Mouse (Mus musculus) left cerebral cortex, adult 2 months (tissue): ENCODE results near the gene AI837181. TPM values are rescaled to one million over a fixed set of nuclear protein-coding genes. Genes with fewer than 3 reads are reported as not detected.

Experiments
- DNase-seq, 2 experiments: peaks; one replicate each; pipeline ENCODE4 v3.0.0; 2021 to 2022; ENCODE audit warnings: low spot score in 2 of 2, mixed read lengths in 1 of 2; ENCODE audit errors: extremely low spot score in 1 of 2
- H3K27ac ChIP-seq: fragments of 200-600 bp; 2 replicates; pipeline ENCODE4 v1.8.1; 2022
- H3K4me3 ChIP-seq: fragments of 200-600 bp; 2 replicates; pipeline ENCODE4 v1.8.1; 2022
- CTCF ChIP-seq: fragments of 200-600 bp; IDR thresholded peaks from 2 replicates; pipeline ENCODE4 v1.8.1; 2022; ENCODE audit warnings: antibody characterized with exemption, mild to moderate bottlenecking, moderate library complexity
- intact Hi-C: fragments of 180-260 bp; cut with DNase I; formaldehyde crosslinking; loops from one replicate; pipeline ENCODE4 v1.15.1; 2025
- total RNA-seq, 2 experiments: library from RNA; stranded (reverse); gene quantifications; 2 replicates each; pipeline ENCODE4 v1.2.3; 2021

AI837181 gene
- total RNA-seq, 2 experiments from 2014 or later: 68.0 to 74.1 TPM

DNA sequence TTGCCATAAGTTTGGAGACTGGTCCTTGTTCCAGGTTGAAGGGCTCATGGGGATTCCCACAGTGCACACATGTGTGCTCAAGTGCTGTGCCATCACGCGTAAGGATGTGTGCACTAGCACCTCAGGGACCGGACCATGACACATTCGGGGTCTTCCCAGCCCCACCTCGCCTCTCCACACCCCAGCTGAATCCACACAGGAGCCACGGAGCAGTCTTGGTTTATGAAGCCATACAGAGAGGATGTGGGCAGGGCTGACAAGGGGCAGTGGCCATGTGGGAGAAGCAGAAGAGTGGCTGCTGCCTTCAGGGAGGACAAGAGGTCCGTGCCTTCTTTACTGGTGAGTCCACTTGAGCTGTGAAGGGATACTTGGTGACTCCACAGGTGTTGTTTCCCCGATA is 40.1 kb downstream of the AI837181 start:
- intact Hi-C loops: no loop called here
- no peak for DNase-seq
- no peak for TF ChIP-seq CTCF
- no peak overlapping the region for H3K4me3 ChIP-seq
- no peak overlapping the region; the same call in 1 of the 2 replicates for H3K27ac ChIP-seq

DNA sequence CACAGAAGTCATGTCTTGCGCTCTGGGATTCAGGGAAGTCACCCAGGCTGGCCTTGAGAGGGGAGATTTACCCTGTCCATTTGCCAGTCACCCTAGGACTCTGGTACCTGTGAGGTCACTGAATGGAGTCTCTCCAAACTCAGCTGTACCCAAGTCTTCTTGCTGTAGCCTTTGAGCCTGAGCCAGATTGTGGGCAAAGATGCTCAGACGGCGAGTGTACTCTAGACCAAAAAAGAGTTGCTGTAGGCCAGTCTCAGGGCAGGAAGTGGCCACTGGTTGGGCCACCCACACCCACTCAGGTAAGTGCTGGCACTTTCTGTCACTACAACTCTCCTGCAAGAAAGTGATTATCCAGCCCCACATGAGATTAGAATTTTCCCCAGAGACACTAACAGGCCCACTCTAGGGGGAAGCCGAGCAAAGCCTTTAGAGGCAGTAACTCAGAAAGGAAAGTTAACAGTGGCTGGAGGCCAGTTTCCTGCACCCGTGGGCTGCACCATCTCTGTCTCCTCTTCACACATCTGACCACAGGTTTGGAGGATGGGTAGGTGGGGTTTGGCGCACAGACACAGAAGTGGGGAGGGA is 42.1 kb downstream of the AI837181 start:
- TF ChIP-seq CTCF: no peak
- H3K4me3 ChIP-seq: no peak overlapping the region
- no peak for DNase-seq
- no peak overlapping the region for H3K27ac ChIP-seq
- intact Hi-C loops: no loop called here

DNA sequence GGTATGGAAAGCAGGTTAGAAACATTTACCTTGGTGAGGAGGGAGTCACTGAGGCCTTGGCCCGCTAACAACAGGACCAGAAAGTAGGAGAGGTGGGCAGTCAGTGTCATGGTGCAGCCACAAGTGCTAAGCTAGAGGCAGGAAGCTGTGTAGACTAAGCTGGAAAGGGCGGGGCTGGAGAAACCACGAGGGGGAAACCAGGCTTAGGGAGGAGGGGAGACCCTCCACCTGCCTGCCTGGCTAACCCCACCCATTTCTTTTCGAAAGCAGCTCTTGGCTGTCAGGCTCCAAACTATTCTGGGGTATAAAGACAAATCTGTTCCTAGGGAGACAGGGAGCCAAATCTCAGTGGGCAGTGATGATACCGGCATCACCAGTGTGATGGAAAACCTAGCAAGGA is 43.4 kb downstream of the AI837181 start, which contains the start of gene Ctsw:
TSS of gene Ctsw (minus strand) at position 134 of the 400 bp plus-strand sequence.
- DNase-seq: no peak
- Histone ChIP-seq H3K4me3 (no peak within 1 kb of the TSS), H3K27ac (no peak within 1 kb of the TSS)
- no peak for TF ChIP-seq CTCF
- intact Hi-C loops: no loop called here

DNA sequence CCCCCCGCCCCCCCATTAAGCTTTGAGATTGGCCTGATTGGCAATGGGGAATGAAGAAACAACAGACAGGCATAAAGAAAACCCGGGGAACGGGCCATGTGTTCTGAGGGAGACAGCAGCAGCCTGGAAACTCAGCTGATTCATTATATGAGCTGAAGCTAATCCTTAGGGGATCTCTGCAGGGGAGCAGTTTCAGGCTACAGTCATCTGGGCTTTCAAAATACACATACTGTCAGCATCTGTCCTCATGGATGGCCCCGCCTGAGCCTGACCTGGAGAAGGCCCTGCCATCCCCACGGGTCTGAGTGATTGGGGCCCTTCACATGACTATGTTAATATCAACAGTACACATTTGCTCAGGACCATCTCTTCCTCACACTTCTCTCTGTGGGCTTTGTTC is 46.9 kb downstream of the AI837181 start:
- no peak for DNase-seq
- Histone ChIP-seq H3K27ac (no peak overlapping the region), H3K4me3 (no peak overlapping the region)
- intact Hi-C loops: no loop called here
- no peak for TF ChIP-seq CTCF

DNA sequence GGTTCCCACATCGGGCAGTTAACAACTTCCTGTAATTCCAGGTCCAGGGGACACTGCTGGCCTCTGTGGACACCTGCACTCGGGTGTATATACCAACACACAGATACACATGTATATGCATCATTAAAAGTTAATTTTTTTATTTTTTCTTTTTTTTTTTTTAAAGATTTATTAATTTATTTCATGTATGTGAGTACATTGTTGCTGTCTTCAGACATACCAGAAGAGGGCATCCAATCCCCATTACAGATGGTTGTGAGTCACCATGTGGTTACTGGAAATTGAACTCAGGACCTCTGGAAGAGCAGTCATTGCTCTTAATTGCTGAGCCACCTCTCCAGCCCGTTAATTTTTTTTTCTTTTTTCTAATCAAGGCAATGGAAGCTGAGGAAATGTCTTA is 47.9 kb downstream of the AI837181 start:
- peak; percentile 40 for TF ChIP-seq CTCF
- DNase-seq: no peak
- intact Hi-C loops: no loop called here
- H3K4me3 ChIP-seq: no peak overlapping the region
- H3K27ac ChIP-seq: no peak overlapping the region

DNA sequence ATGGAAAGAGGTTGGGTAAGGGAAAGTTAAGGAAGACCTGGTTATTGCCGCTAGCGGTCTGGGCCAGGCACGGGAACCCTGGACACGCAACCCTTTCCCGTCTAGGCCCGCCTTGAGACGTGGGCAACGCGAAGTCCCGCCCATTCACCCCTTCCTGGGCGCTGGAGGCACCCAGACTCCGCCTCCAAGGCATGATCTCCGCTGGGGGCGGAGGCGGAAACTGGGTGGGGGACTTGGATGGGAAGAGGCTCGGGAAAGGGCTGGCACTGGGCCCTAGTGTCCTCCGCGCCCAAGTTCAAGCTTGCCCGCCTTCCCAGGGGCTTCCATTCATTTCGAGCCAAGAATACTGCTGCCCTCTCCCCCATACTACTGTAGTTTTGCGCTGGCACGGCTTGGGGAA is 48.8 kb downstream of the AI837181 start, which contains the start of gene Efemp2:
TSS of gene Efemp2 (plus strand) at position 235 of the 400 bp plus-strand sequence.
- Histone ChIP-seq H3K27ac (peak within 1 kb of the TSS; percentile 63), H3K4me3 (peak within 1 kb of the TSS; percentile 53)
- TF ChIP-seq CTCF: no peak
- DNase-seq: peak; percentile 61 to 72
- intact Hi-C loops: no loop called here

DNA sequence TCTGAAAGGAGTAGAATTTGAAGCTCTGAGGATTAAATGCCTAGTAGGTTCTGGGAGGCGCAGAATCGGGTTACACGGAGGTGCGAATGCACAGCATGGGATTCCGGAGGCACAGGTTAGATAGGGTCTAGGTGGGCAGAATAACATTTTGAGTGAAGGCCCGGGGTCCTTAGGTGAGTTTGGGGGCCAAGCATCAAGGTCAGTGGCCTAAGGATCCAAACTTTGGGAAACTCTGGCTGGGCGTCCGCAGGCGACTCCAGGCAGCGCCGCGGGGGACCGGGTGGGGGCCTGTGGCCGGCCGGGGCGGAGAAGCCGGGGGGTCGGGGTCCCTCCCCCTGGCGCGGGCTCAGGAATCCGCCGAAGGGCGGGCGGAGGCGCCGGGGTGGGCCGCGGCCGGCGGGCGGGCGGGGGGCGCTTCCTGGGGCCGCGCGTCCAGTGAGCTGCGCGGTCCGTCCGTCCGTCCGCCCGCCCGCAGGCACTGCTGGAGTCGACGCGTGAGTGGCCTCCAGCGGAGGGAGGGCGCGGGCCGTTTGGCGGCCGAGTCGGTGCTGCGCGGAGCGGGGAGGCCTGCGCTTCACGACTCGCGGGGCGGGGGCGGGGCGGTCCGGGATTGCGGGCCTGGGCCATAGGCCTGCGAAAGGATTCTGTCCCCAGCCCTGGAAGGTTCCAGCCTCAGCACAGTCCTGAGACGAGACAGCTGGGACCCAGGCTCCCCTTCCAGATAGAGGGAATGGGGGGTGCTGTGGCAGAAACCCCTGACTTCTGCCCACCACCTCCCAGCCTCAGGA is 49.5 kb downstream of the AI837181 start:
- intact Hi-C loops: no loop called here
- TF ChIP-seq CTCF: no peak
- no peak for DNase-seq
- peak overlapping the region; percentile 63 for H3K27ac ChIP-seq
- peak overlapping the region; percentile 53 for H3K4me3 ChIP-seq

DNA sequence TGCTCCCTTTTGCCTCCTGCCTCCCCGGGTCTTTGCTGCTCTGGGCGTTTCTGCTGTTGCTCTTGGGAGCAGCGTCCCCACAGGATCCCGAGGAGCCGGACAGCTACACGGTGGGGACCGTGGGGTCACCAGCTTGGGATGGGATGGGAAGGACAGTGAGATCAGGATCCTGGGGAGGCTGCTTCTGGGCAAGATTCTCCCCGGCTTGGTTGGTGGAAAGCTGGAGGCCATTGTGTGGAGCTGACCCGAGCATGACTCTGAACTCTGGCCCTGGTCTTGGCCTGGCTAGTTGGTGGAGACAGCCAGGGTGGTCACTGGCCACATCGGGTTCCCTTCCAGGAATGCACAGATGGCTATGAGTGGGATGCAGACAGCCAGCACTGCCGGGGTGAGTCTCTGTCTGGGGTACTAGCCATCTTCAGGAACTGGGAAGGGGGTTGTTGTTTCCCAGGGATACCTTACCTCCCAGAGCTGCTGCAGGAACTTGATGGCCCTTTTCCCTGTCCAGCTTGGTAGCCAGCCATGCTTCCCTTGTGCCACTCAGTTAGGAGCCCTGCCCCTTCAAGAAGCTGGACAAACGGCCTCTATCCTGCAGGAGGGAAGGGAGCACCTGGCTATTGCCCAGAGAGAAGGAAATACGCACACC is 50.2 kb downstream of the AI837181 start:
- Histone ChIP-seq H3K27ac (peak overlapping the region; percentile 55), H3K4me3 (peak overlapping the region; percentile 53)
- DNase-seq: no peak
- no peak for TF ChIP-seq CTCF
- intact Hi-C loops: no loop called here

Other genes starting within 250 kb of the AI837181 start
- 10 to 100 TPM; 57.5 to 61.2 TPM for gene Pacs1, start 152.0 kb upstream of the AI837181 start, total RNA-seq
- gene Sf3b2, start 129.7 kb upstream of the AI837181 start, total RNA-seq: 100 to 1,000 TPM; 194 to 201 TPM
- gene Gal3st3, start 126.8 kb upstream of the AI837181 start, total RNA-seq: 10 to 100 TPM; 78.0 to 80.9 TPM
- gene Catsper1, start 89.4 kb upstream of the AI837181 start, total RNA-seq: not detected
- 10 to 100 TPM; 25.7 to 27.4 TPM for gene Cst6, start 75.6 kb upstream of the AI837181 start, total RNA-seq
- gene Eif1ad, start 58.4 kb upstream of the AI837181 start, total RNA-seq: 10 to 100 TPM; 23.4 to 25.5 TPM
- gene Banf1, start 58.0 kb upstream of the AI837181 start, total RNA-seq: 10 to 100 TPM; 75.5 to 82.2 TPM
- 100 to 1,000 TPM in 1 of 2 experiments, 10 to 100 TPM in 1; 94.2 to 100 TPM for gene Sart1, start 36.4 kb upstream of the AI837181 start, total RNA-seq
- gene Tsga10ip, start 22.6 kb upstream of the AI837181 start, total RNA-seq: not detected
- gene Drap1, start 165 bp upstream of the AI837181 start, total RNA-seq: 100 to 1,000 TPM; 248 to 267 TPM
- gene Fosl1, start 22.4 kb downstream of the AI837181 start, total RNA-seq: under 1 TPM in 1 of 2 experiments, not detected in 1; 0.65 TPM
- 10 to 100 TPM; 29.5 to 30.6 TPM for gene Ccdc85b, start 32.8 kb downstream of the AI837181 start, total RNA-seq
- gene Fibp, start 35.5 kb downstream of the AI837181 start, total RNA-seq: 10 to 100 TPM; 88.9 to 92.1 TPM
- gene Ctsw, start 43.4 kb downstream of the AI837181 start, total RNA-seq: under 1 TPM; 0.36 to 0.47 TPM
- 10 to 100 TPM; 16.8 to 17.2 TPM for gene Efemp2, start 48.8 kb downstream of the AI837181 start, total RNA-seq
- gene Mus81, start 63.3 kb downstream of the AI837181 start, total RNA-seq: 10 to 100 TPM; 33.3 to 33.4 TPM
- gene Cfl1, start 65.3 kb downstream of the AI837181 start, total RNA-seq: 1,000 to 10,000 TPM; 1,296 to 1,301 TPM
- gene 1700020D05Rik, start 78.6 kb downstream of the AI837181 start, total RNA-seq: 1 to 10 TPM; 8.0 to 9.2 TPM
- gene Snx32, start 85.4 kb downstream of the AI837181 start, total RNA-seq: 10 to 100 TPM; 81.5 to 89.0 TPM
- not detected for gene Ovol1, start 135.5 kb downstream of the AI837181 start, total RNA-seq
- gene Ap5b1, start 142.9 kb downstream of the AI837181 start, total RNA-seq: 1 to 10 TPM; 5.4 to 6.0 TPM
- gene Rnaseh2c, start 176.7 kb downstream of the AI837181 start, total RNA-seq: 10 to 100 TPM; 77.7 to 82.4 TPM
- gene Kat5, start 185.1 kb downstream of the AI837181 start, total RNA-seq: 10 to 100 TPM; 94.3 to 99.2 TPM
- gene Rela, start 212.3 kb downstream of the AI837181 start, total RNA-seq: 10 to 100 TPM; 23.4 to 25.4 TPM
- gene Sipa1, start 238.6 kb downstream of the AI837181 start, total RNA-seq: 10 to 100 TPM; 18.2 to 19.0 TPM